Mouse (Mus musculus) hindbrain, embryonic 10.5 days (tissue): ENCODE measurements at regions not wholly inside any gene's neighbourhood (a gene's known extent, or its start where the extent isn't known, plus 50 kb on each side); places are given as distances from the start of the nearest gene placed in this dataset.

Source experiments
- DNase-seq: peaks from one replicate; pipeline ENCODE4 v3.0.0-alpha.2; 2017; ENCODE audit warnings: low spot score
- H3K27ac ChIP-seq: fragments of 300-500 bp; sonication (generic); 2 replicates; pipeline ENCODE4 v1.5.1; 2016; ENCODE audit warnings: mild to moderate bottlenecking, moderate library complexity
- H3K27me3 ChIP-seq: fragments of 300-500 bp; sonication (generic); 2 replicates; pipeline ENCODE4 v1.6.1; 2016; ENCODE audit warnings: mild to moderate bottlenecking; ENCODE audit not compliant: poor library complexity, insufficient read depth, severe bottlenecking
- H3K36me3 ChIP-seq: fragments of 300-500 bp; sonication (generic); 2 replicates; pipeline ENCODE4 v1.6.1; 2016; ENCODE audit warnings: mild to moderate bottlenecking, moderate library complexity
- H3K4me1 ChIP-seq: fragments of 300-500 bp; sonication (generic); replicated peaks from 2 replicates; pipeline ENCODE4 v1.6.1; 2016; ENCODE audit warnings: mild to moderate bottlenecking
- H3K4me3 ChIP-seq: fragments of 300-500 bp; sonication (generic); 2 replicates; pipeline ENCODE4 v1.5.1; 2016; ENCODE audit warnings: mild to moderate bottlenecking, moderate library complexity
- H3K9me3 ChIP-seq: fragments of 300-500 bp; sonication (generic); 2 replicates; pipeline ENCODE4 v1.6.1; 2016; ENCODE audit warnings: mild to moderate bottlenecking, moderate library complexity
- WGBS: fragments of 180-500 bp; shearing (Covaris S2); methylation state at CpG from one replicate; pipeline ENCODE4 v1.1.7; 2016; 5-methylcytosine and 5-hydroxymethylcytosine counted together

DNA sequence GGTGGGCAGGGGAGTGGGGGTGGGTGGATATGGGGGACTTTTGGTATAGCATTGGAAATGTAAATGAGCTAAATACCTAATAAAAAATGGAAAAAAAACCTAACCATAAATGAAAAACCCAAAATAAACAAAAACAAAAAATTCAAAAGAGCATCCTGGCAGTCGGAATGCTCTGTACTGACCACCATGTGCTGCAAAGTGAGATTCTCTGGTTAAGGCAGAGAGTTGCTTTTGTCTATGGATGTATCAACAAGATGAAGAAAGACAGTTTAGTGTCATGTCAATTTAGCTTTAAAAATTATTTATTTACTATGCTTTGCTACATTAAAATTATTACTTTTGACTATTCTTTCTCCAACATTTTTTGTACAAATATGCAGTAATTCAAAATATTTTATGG lies 88.5 kb downstream of the E330014E10Rik start:
- no peak for DNase-seq
- Histone ChIP-seq H3K4me3 (no peak overlapping the region), H3K27ac (no peak overlapping the region), H3K9me3 (no peaks in the 10 kb centered on the region), H3K4me1 (no peaks in the 10 kb centered on the region), H3K36me3 (no peaks in the 10 kb centered on the region), H3K27me3 (no peaks in the 10 kb centered on the region)
- 89% methylated on average over 1 of the region's 1 CpGs for WGBS

DNA sequence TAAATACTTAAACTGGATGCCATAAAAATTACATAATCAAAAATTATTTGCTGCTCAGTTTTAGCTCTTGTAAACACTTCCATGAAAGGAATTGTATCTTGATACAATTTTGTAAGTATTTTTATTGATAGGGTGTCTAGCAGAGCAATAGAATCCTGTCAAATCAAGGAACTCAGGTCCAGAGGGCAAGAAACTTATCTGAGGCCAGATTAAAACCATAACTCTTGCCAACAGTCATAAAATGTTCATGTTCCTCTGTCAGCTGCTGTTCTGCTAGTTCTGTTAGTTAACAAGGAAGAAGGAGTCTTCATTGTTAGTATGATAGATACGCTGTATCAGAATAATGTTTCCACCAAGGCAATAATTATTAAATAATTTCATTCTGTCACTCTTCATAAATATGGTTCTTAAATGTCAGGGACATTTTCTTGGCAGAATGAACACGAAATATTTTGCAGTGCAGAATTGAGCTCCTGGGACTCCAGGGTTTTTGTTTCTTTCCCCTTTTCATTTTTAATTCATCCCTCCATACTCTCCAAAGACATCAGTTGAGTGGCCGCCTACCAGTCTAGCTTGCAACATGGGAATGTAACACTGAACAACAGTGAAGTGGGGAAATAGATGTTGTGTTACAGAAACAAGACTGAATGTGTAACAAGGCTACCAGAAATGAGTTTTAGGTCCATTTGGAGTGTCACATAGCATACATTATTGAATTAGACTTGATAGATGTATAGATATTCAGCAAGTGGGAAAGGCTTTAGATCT lies 89.1 kb downstream of the E330014E10Rik start:
- WGBS = 82% methylated on average over 3 of the region's 3 CpGs
- H3K27me3 ChIP-seq = no peaks in the 10 kb centered on the region
- H3K27ac ChIP-seq = no peak overlapping the region
- no peaks in the 10 kb centered on the region for H3K4me1 ChIP-seq
- DNase-seq = no peak
- no peaks in the 10 kb centered on the region for H3K9me3 ChIP-seq
- H3K36me3 ChIP-seq = no peaks in the 10 kb centered on the region
- no peak overlapping the region for H3K4me3 ChIP-seq

DNA sequence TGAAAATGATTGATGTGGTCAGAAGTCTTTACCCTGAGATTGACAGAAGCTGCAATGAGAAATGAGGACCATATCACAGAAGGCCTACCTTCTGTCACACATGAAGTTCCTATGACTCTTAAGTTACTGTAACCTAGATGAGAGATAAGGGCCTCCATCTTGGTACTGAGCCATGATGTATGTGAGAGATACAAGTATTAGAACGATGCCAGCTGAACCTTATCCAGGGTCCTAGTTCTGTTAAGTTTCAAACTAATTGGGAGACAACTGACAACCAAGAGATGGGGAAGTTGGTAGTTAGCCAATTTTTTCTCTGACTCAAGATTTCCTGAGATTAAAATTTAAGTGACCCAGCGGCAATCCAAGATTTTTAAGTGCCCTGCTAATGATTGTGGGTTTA lies 89.7 kb downstream of the E330014E10Rik start:
- H3K27ac ChIP-seq = no peak overlapping the region
- H3K4me1 ChIP-seq = no peaks in the 10 kb centered on the region
- no peaks in the 10 kb centered on the region for H3K27me3 ChIP-seq
- DNase-seq = no peak
- H3K9me3 ChIP-seq = no peaks in the 10 kb centered on the region
- no peaks in the 10 kb centered on the region for H3K36me3 ChIP-seq
- 87% methylated on average over 2 of the region's 2 CpGs for WGBS
- no peak overlapping the region for H3K4me3 ChIP-seq

DNA sequence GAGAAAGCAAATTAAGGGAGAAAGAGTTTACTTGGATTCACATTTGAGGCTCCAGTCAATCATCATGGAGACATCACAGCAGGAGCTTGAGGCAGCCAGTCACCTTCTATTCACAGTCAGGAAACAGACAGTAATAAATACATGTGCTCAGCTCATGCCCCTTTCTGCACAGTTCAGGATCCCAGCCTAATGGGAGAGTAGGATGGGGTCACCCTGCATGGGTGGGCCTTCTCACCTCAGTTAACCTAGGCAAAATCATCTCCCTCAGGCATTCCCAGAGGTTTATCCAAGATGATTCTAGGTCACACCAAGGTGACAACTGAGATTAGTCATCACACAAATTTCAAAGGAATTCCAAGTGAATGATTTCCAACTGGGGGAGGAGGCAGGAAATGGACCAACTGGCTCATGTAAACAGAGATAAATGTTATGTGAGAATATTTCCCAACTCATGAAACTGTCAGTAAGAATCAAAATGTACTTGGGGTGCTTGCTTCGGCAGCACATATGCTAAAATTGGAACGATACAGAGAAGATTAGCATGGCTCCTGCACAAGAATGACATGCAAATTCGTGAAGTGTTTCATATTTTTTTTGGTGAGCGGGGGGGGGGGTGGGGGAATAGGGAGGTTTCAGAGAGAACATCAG lies 89.8 kb upstream of the Cxcl13 start:
- Histone ChIP-seq H3K4me1 (no peaks in the 10 kb centered on the region), H3K4me3 (no peak overlapping the region), H3K27ac (no peak overlapping the region), H3K9me3 (no peaks in the 10 kb centered on the region), H3K27me3 (no peaks in the 10 kb centered on the region), H3K36me3 (no peaks in the 10 kb centered on the region)
- 85% methylated on average over 4 of the region's 4 CpGs for WGBS
- DNase-seq = no peak

DNA sequence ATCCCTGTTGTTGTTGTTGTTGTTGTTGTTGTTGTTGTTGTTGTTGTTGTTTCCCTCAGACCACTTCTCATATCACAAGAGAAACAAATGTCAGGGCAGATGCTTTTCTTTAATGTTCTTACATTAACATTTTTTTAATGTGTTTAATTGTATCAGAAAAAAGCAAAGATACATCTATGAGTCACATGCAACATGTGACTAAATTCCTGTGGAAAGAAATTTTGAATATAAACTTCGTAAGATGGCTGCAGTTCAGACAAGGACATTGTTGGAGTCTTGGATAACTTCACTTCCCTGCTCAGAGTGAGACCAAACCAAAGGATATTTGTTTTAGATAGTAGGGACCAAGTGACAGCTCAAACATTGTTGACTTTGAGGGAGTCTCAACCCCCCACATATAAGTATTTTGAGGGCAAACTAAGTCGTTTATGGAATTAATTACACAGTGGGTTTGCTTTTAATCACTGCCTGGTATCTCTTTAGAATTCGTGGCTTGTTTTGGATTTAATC lies 86.4 kb upstream of the Cxcl13 start:
- Histone ChIP-seq H3K27ac (no peak overlapping the region), H3K9me3 (peaks cover 5% of the 10 kb centered on the region; the same call in 1 of the 2 replicates), H3K4me1 (no peaks in the 10 kb centered on the region), H3K27me3 (no peaks in the 10 kb centered on the region), H3K4me3 (no peak overlapping the region), H3K36me3 (no peaks in the 10 kb centered on the region)
- WGBS = 71% methylated on average over 3 of the region's 3 CpGs
- no peak for DNase-seq

DNA sequence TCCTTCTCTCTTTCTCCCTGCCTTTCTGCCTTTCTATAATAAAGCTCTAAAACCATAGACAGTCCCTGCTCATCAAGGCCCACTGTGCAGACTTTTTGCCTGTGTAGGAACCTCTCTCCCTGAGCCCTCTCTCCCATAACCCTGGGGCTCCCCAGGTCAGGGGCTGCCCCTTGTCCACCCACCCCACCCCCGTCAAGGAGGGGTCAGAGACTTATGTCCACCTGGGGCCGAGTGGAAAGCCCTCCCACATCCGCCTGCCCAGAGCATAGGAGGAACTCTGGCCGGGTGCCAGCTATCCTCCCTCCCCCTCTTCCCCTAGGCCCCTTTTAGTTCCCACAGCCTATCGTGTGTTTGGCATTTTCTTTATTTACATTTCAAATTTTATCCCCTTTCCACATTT lies 81.8 kb upstream of the Cxcl13 start:
- H3K4me3 ChIP-seq = no peak overlapping the region
- no peaks in the 10 kb centered on the region for H3K36me3 ChIP-seq
- DNase-seq = no peak
- WGBS = 80% methylated on average over 5 of the region's 5 CpGs
- H3K4me1 ChIP-seq = no peaks in the 10 kb centered on the region
- no peak overlapping the region for H3K27ac ChIP-seq
- peaks cover 7% of the 10 kb centered on the region; the same call in 1 of the 2 replicates for H3K9me3 ChIP-seq
- H3K27me3 ChIP-seq = no peaks in the 10 kb centered on the region

DNA sequence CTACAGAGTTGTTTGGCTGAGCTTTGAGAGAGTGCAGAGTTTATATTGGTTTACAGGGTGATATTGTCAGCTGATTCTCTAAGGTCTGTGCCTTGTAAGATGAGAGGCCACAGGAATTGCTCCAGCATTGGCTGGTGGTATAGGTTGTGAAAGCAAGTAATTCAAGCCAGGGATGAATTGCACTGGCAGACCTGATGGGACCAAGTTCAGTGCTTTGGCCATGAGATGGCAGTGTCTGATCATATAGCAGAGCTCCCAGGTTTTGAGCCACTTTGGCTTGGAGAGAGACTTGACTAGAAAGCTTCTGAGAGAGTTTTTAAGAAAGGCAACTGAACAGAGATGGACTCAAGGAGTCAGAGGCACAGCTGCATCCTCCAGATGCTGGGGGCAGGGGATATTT lies 75.8 kb upstream of the Cxcl13 start:
- Histone ChIP-seq H3K4me3 (no peak overlapping the region), H3K36me3 (no peaks in the 10 kb centered on the region), H3K27ac (no peak overlapping the region), H3K27me3 (no peaks in the 10 kb centered on the region), H3K4me1 (no peaks in the 10 kb centered on the region), H3K9me3 (no peaks in the 10 kb centered on the region)
- peak; percentile 19 for DNase-seq
